Mouse (Mus musculus) limb, embryonic 11.5 days (tissue): ENCODE measurements around the gene Glcci1. TPM values are rescaled to one million over a fixed set of nuclear protein-coding genes. Genes with fewer than 3 reads are reported as not detected.

ENCODE experiments used
- ATAC-seq: fragments of 200-750 bp; cut with Nextera tagmentation; 2 replicates; pipeline ENCODE4 v1.8.0; 2017; ENCODE audit warnings: low read depth; ENCODE audit not compliant: insufficient number of reproducible peaks, low FRiP score, low TSS enrichment
- DNase-seq: peaks from one replicate; pipeline ENCODE4 v3.0.0-alpha.2; 2015; ENCODE audit warnings: low spot score
- H3K27ac ChIP-seq: fragments of 300-500 bp; sonication (generic); replicated peaks from 2 replicates; pipeline ENCODE4 v1.5.1; 2014; ENCODE audit warnings: low read depth, mild to moderate bottlenecking, low read length
- H3K27me3 ChIP-seq: fragments of 300-500 bp; sonication (generic); 2 replicates; pipeline ENCODE4 v1.6.1; 2014; ENCODE audit warnings: mild to moderate bottlenecking, low read length, mixed read lengths; ENCODE audit not compliant: control insufficient read depth, insufficient read depth
- H3K36me3 ChIP-seq: fragments of 300-500 bp; sonication (generic); 2 replicates; pipeline ENCODE4 v1.6.1; 2014; ENCODE audit warnings: mild to moderate bottlenecking, low read length, moderate library complexity, mixed read lengths; ENCODE audit not compliant: control insufficient read depth, insufficient read depth
- H3K4me1 ChIP-seq: fragments of 300-500 bp; sonication (generic); 2 replicates; pipeline ENCODE4 v1.6.1; 2014; ENCODE audit warnings: low read length, mixed read lengths; ENCODE audit not compliant: control insufficient read depth, insufficient read depth
- H3K4me2 ChIP-seq: fragments of 300-500 bp; sonication (generic); 2 replicates; pipeline ENCODE4 v1.6.1; 2014; ENCODE audit warnings: low read depth, mild to moderate bottlenecking, moderate library complexity; ENCODE audit not compliant: severe bottlenecking
- H3K4me3 ChIP-seq: fragments of 300-500 bp; sonication (generic); 2 replicates; pipeline ENCODE4 v1.5.1; 2014; ENCODE audit warnings: low read depth, low read length
- H3K9ac ChIP-seq: fragments of 300-500 bp; sonication (generic); 2 replicates; pipeline ENCODE4 v1.6.1; 2014; ENCODE audit warnings: mild to moderate bottlenecking, low read length
- H3K9me3 ChIP-seq: fragments of 300-500 bp; sonication (generic); 2 replicates; pipeline ENCODE4 v1.6.1; 2016; ENCODE audit warnings: low read length; ENCODE audit not compliant: control insufficient read depth
- WGBS: fragments of 180-500 bp; shearing (Covaris S2); extraction: QIAGEN DNeasy Blood & Tissue Kit; methylation state at CpG from one replicate; pipeline ENCODE4 v1.1.7; 2014; 5-methylcytosine and 5-hydroxymethylcytosine counted together
- polyA plus RNA-seq: library from polyadenylated mRNA; unstranded; fragments of >200 nt; fragmentation: Nextera tagmentation; extraction: Ambion mirVana; gene quantifications from 2 replicates; pipeline ENCODE4 v1.2.1, GENCODE M21; 2014

Gene Glcci1
- polyA plus RNA-seq, 1 experiment from 2014 or later, result 24.4 TPM

GRCm38 (mm10) chr6:8638122-8638521, 128.7 kb downstream of the Glcci1 start:
- Histone ChIP-seq H3K36me3 (no peaks in the 10 kb centered on the region), H3K9ac (no peak overlapping the region), H3K9me3 (no peaks in the 10 kb centered on the region), H3K4me1 (no peaks in the 10 kb centered on the region), H3K4me3 (no peak overlapping the region), H3K27me3 (no peaks in the 10 kb centered on the region), H3K4me2 (no peak overlapping the region), H3K27ac (no peak overlapping the region)
- ATAC-seq (no peak), DNase-seq (no peak)
- WGBS, result 89% methylated on average over 4 of the region's 4 CpGs

- no peaks in the 10 kb centered on the region for H3K9me3 ChIP-seq
- no peak for ATAC-seq
- WGBS, result 84% methylated on average over 4 of the region's 4 CpGs
Observed at GRCm38 (mm10) chr6:8638899-8639298, 129.5 kb downstream of the Glcci1 start.

GRCm38 (mm10) chr6:8639526-8639925, 130.1 kb downstream of the Glcci1 start:
- Histone ChIP-seq H3K4me2 (no peak overlapping the region), H3K9ac (no peak overlapping the region), H3K9me3 (no peaks in the 10 kb centered on the region), H3K36me3 (no peaks in the 10 kb centered on the region), H3K27ac (no peak overlapping the region), H3K4me3 (no peak overlapping the region), H3K27me3 (no peaks in the 10 kb centered on the region), H3K4me1 (no peaks in the 10 kb centered on the region)
- ATAC-seq (no peak), DNase-seq (no peak)
- 85% methylated on average over 2 of the region's 2 CpGs for WGBS

More at GRCm38 (mm10) chr6:8638899-8639298, 129.5 kb downstream of the Glcci1 start:
- H3K36me3 ChIP-seq, result no peaks in the 10 kb centered on the region
- no peaks in the 10 kb centered on the region for H3K4me1 ChIP-seq
- no peak for DNase-seq
- H3K9ac ChIP-seq, result no peak overlapping the region
- no peak overlapping the region for H3K27ac ChIP-seq
- H3K27me3 ChIP-seq, result no peaks in the 10 kb centered on the region
- H3K4me3 ChIP-seq, result no peak overlapping the region
- H3K4me2 ChIP-seq, result no peak overlapping the region

- 88% methylated on average over 5 of the region's 5 CpGs for WGBS
- Histone ChIP-seq H3K36me3 (no peaks in the 10 kb centered on the region), H3K27me3 (no peaks in the 10 kb centered on the region), H3K4me2 (no peak overlapping the region), H3K9ac (no peak overlapping the region), H3K4me3 (no peak overlapping the region), H3K27ac (no peak overlapping the region), H3K4me1 (no peaks in the 10 kb centered on the region), H3K9me3 (no peaks in the 10 kb centered on the region)
- DNase-seq (no peak), ATAC-seq (no peak)
Observed at GRCm38 (mm10) chr6:8640863-8641262, 131.5 kb downstream of the Glcci1 start.

GRCm38 (mm10) chr6:8644703-8645102, 135.3 kb downstream of the Glcci1 start:
- H3K36me3 ChIP-seq, result no peaks in the 10 kb centered on the region
- H3K4me3 ChIP-seq, result no peak overlapping the region
- no peak overlapping the region for H3K4me2 ChIP-seq
- no peak overlapping the region for H3K27ac ChIP-seq
- DNase-seq (no peak), ATAC-seq (no peak)
- WGBS, result 82% methylated on average over 10 of the region's 10 CpGs
- H3K9ac ChIP-seq, result no peak overlapping the region; the same call in 1 of the 2 replicates
- no peaks in the 10 kb centered on the region for H3K4me1 ChIP-seq
- no peaks in the 10 kb centered on the region for H3K9me3 ChIP-seq
- no peaks in the 10 kb centered on the region for H3K27me3 ChIP-seq

- Histone ChIP-seq H3K27me3 (no peaks in the 10 kb centered on the region), H3K4me3 (no peak overlapping the region), H3K4me1 (no peaks in the 10 kb centered on the region), H3K36me3 (no peaks in the 10 kb centered on the region), H3K9ac (no peak overlapping the region), H3K27ac (no peak overlapping the region), H3K4me2 (no peak overlapping the region), H3K9me3 (no peaks in the 10 kb centered on the region)
- ATAC-seq (no peak), DNase-seq (no peak)
- WGBS, result 51% methylated on average over 2 of the region's 2 CpGs
Observed at GRCm38 (mm10) chr6:8645708-8646107, 136.3 kb downstream of the Glcci1 start.
